Mouse (Mus musculus) lung, adult 2 months (tissue): ENCODE measurements at regions not wholly inside any gene's neighbourhood (a gene's known extent, or its start where the extent isn't known, plus 50 kb on each side); places are given as distances from the start of the nearest gene placed in this dataset.

Experiments used
- CTCF ChIP-seq: fragments of 200-500 bp; IDR thresholded peaks from 2 replicates; pipeline ENCODE4 v1.5.1; 2011; ENCODE audit warnings: mild to moderate bottlenecking, low read length, control low read depth; ENCODE audit not compliant: insufficient read depth
- POLR2A ChIP-seq: fragments of 200-500 bp; IDR thresholded peaks from 2 replicates; pipeline ENCODE4 v1.6.1; 2011; ENCODE audit warnings: low read depth, mild to moderate bottlenecking, control low read depth, low read length, borderline replicate concordance; ENCODE audit errors: extremely low read depth

DNA sequence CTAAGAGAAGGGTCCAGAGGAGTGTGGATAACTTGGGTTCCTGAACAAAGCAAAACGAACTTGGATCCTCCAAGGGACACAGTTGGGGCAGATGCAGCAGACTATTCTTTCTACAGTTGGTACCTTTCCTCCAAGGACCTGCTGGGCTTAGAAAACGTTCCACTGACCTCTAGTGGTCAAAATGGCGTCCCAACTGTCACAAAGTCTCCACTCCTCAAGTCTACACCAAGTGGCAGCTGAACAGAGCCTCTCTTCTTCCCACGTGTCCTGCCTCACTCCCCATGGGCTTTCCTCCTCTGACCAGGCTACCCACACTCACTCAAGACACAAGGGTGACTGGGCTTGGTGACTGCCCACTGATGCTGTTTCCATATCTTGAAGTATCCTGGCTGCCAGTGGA, 67.1 kb upstream of the Parp11 start:
- TF ChIP-seq POLR2A (no peak), CTCF (peak; percentile 45)
